Mouse (Mus musculus) kidney, adult 2 months (tissue): ENCODE results near the gene Tcf20.

Experiments used
- CTCF ChIP-seq: fragments of 200-500 bp; conservative IDR thresholded peaks from 2 replicates; pipeline ENCODE4 v1.5.1; 2011; ENCODE audit warnings: low read depth, mild to moderate bottlenecking, control low read depth, low read length, moderate library complexity, mixed read lengths; ENCODE audit not compliant: insufficient read depth, insufficient read length
- POLR2A ChIP-seq: fragments of 200-500 bp; IDR thresholded peaks from one replicate; pipeline ENCODE4 v1.6.1; 2011; ENCODE audit warnings: low read depth, low read length, control low read depth

DNA sequence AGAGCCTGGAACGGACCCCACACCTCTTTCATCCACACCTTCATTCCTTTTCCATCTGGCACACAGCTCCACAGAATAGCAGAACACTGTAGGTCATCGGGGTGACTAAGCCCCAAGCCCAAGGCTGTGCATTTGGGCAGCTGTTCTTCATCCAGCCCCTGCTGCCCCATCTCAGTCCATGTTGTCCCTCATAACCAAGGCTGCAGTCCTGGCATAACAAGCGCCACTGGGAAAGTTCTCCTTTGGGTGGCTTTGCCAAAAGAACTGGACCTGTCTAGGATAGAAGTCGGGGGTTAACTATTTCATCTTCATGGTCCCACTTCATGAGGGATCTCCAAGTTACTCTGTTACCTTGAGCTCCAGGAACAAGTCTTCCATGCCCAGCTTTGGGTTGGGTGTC, 77.9 kb downstream of the Tcf20 start:
- no peak for TF ChIP-seq POLR2A
- TF ChIP-seq CTCF = no peak
